Mouse (Mus musculus) heart, postnatal 0 days (tissue): ENCODE measurements at regions not wholly inside any gene's neighbourhood (a gene's known extent, or its start where the extent isn't known, plus 50 kb on each side); places are given as distances from the start of the nearest gene placed in this dataset.

Source experiments
- CTCF ChIP-seq: IDR thresholded peaks from 2 replicates; pipeline ENCODE4 v1.5.1; 2016; ENCODE audit warnings: antibody characterized with exemption, control low read depth, low read depth
- EP300 ChIP-seq: IDR thresholded peaks from 2 replicates; pipeline ENCODE4 v1.6.1; 2016; ENCODE audit warnings: antibody characterized with exemption, low read depth

DNA sequence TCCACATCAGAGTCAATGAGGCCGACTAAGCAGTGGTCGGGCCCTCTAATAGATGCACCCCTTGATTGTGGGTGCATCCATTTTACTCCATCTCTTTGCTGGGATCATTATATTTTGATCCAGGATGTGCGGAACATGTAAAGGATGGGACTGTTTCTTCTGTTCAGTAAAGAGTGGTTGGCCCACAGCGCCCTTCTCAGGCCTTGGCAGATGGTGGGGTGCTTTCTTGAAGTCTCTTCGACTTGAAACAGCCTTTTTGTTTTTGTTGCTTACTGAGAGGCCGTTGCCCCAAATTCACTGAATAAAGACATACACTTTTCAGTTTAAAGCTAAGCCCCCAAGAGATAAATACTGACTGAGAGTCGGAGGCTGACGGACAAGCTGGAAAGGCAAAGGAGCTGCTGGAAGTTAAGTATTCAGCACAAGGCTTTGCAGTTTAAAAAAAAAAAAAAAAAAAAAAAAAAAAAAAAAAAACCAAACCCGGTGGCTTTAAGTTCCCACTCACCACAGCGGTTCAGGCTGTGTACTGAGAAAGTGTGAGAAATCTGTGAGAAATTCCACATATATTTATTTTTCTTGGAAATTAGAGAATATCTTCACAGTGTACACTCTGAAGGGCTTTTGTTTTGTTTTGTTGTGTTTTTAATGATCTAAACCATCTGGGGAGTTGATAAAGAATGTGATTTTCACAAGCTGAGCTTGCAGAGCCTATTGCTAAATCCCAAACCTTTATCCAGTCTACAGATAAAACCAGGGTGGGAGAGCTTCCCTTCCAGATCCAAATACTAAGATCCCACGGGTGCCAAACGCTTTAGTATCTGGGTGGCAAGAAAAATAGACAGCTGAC is 285.3 kb upstream of the Mpdz start:
- TF ChIP-seq CTCF (no peak), EP300 (no peak)
